Mouse (Mus musculus): ENCODE measurements around the gene Vav3.

Vav3 gene

GRCm38 (mm10) chr3:109499861-109500456, 159.5 kb downstream of the Vav3 start:
- in situ Hi-C loops (cut with MboI) = no loop called here

DNA sequence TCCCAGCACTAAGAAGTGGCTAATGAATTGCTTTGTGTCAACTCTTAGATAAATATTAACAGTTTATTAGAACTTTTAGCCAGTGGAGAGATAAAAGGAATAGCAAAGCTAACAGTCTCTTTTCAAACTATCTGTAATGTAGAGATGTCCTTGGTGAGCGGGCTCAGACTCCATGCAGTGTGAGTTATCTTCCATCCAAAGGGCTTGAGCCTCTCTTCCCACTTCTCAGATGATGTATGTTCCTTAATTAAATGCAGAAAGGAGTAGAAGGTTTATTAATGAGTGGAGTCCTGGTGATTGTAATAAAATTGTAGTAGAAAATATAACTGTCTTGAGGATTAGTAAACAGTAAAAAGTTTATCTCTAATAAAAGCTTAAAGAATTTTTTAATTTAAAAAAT, 169.3 kb downstream of the Vav3 start:
- in situ Hi-C loops (cut with MboI) = no loop called here

DNA sequence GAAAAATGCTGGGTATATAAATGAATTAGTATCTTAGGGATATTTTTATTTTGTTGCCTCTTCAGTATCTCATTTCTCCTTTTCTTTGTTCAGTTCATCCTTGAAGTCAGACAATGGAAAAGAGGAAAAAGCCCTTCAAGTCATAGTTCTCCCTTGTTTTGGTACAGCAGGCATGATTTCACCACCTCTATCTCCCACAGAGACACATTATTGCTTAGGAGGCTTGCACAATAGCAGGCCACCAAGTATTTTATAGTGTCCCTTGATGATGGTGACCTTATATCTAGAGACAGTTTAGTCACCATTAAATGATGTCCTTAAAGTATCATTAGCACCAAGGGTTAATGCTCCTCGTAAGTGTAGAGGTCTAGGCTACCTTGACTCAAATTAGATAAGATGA, 171.4 kb downstream of the Vav3 start:
- in situ Hi-C loops (cut with MboI) = no loop called here

GRCm38 (mm10) chr3:109515479-109515878, 175.0 kb downstream of the Vav3 start:
- in situ Hi-C loops (cut with MboI) = no loop called here

DNA sequence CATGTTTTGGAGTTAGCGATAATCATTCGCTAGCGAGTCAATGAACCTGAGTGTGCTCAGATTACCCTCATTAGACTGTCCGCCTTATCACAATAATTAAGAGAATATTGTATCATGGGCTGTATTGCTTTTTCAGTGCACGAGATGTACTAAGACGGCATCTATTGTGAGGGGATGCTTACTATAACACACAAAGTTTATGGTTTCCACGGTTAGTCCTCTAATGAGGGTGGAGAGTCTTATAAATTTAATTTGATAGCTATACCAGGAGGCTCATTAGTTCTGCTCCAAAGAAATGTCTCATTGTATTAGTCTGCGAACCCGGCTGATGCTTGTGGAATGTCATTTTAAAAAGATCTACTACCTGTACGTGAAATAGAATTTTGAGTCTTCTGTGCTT, 175.9 kb downstream of the Vav3 start:
- in situ Hi-C loops (cut with MboI) = no loop called here

GRCm38 (mm10) chr3:109522115-109522514, 181.7 kb downstream of the Vav3 start:
- in situ Hi-C loops (cut with MboI) = no loop called here

DNA sequence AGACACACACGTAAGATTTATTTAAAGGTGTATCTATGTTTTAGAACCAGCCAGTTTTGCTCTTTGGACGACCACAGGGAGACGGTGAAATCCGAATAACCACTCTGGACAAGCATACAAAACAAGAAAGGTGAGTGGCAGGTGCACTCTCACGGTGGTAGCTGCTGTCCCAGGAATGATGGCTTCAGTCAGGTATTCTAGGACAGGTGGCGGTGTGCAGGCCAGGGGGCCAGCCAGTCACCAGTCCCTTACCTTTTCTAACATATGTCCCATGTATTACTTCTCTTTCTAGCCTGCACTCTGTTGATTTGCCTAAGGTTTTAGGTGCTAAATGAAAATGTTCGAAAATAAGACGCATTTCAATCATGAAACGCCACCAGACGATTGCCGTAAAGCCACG, 185.4 kb downstream of the Vav3 start:
- in situ Hi-C loops (cut with MboI) = no loop called here

DNA sequence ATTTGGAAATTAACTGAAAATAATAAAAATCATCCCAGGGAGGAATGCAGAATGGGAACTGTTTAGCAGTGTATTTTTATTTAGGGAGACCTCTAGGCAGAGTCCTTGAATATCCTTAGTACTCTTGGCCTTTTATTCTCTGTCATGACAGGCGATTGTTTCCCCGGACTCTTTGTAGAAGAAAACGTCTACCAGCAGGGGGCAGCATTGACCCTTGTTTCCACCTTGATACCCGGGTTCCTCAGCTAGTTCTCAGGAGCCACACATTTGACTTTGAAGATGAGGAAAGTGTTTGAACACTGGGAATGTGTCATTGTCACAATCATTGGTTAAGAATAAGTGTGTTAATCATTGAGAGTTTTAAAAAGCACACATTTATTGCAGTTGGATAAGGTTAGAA, 185.8 kb downstream of the Vav3 start:
- in situ Hi-C loops (cut with MboI) = no loop called here

DNA sequence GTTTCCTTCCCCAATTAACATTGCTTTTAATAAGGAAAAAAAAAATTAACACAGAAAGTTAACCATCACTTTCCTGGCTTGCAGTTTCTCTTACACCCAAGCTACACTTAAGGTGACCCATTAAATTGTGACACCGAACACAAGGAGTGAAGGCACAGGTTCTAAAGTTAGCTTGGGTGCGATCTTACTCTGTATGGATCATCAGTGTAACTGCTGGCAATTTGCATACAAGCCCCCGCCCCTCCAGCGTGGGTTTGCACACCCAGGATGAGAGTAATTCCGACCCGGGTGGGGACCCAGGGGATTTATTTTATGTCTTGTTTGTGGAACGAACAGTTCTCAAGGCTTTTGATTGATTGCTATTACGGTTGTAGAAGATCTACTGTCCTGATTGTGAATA, 186.2 kb downstream of the Vav3 start:
- in situ Hi-C loops (cut with MboI) = no loop called here

DNA sequence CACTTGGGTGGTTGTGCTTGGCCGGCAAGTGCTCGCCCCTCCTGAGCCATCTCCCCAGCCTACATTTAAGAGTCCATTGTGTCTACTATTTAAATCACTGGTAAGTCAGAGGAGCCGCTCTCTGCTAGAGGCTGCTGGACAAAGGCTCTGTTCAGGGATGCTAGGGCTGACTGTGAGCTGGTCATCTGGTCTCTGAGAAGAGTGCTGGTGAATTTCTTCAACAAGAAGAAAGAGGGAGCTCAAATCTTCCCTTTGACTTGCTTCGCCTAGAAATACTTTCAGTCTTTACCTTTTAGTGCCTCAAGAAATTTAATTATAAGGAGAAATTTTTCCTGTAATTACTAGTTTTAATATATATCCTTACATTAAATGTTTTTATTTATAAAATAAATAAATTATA, 188.2 kb downstream of the Vav3 start:
- in situ Hi-C loops (cut with MboI) = no loop called here

DNA sequence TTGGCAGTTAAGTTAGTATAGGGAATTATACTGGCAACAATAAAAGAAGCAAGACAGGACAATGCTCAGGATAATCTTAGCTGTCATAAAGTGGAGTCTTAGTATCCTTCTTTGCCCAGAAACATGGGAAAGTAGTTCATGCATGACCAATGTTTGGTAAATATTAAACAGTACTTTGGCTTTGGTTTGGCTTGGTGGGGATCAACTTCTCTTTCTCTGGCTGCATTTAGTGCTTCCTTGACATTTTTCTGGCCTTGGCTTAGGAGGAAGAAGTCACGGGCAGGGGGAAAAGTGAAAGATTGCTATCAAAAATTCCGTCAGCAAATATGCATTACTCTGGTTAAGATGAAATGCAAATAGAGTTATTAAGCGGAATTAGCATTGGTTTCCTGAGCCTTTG, 197.2 kb downstream of the Vav3 start:
- in situ Hi-C loops (cut with MboI) = no loop called here

DNA sequence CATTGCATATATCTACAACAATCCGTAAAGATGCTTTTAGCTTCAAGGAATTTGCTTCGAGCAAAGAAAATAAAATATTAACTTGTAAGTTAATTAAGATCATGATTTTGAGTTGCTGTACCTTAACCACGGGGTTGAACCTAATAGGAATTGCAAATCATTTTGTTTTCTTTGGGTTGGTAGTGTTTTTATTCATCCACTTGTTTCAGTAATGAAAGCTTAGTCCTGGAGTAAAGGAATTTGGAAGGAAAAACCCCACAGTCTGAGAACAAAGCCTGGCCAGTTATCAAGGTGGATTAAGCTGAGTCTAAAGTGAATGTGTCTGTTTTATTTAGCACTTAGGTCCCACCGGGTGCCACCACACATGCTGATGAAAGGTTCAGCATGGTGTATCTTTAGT, 199.6 kb downstream of the Vav3 start:
- in situ Hi-C loops (cut with MboI) = no loop called here

DNA sequence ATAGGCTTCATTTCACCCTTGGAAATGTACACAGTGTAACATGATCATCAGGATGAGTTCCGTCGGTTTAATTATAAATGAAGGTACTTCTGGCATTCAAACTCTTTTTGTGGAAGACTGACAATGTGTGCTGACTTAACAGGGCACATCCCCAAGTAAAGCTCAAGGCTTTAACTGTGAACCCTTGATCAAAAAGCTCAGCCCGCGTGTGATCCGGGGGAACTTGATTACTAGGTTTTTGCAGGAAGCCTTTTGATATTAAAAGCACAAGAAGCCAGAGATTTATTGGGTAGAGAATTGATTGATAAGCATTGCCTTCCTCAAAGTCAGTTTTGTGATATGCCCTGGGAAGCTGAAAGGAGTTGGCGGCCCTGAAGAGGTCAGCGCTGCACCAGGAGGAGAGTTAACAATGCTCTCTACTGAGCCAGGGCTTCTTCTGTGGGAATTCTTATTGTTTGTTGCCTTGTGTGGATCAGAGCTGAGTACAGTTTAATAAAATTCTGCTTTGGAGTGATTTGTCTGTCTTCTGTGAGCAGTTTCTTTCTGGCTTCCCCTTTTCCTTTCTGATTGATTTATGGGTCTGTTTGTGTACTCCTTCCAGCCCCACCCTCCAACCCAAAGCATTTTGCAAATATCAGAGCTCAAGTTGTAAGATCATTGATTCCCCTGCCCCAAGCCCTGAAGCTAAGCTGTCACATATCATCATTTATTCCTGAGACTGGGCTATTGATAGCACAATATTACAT, 204.2 kb downstream of the Vav3 start:
- in situ Hi-C loops (cut with MboI) = no loop called here

DNA sequence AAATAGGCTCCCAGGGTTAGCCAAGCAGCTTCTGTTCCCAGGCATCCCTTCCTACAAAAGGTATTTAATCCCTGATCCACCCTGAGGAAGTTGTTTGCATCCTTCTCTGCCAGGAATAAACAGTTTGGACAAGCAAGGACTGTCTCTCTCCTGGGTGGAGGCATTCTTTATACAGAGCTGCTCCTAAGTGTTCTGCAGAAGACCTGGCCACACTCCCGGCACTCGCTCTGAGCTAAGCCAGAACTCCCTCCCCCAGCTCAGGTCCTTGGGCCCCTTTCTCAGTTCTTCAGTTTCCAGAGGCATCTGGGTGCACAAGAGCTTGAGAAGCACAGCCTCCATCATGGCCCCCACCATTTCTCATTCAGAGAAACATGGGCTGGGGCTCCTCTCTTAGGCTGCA, 216.9 kb downstream of the Vav3 start:
- in situ Hi-C loops (cut with MboI) = no loop called here

DNA sequence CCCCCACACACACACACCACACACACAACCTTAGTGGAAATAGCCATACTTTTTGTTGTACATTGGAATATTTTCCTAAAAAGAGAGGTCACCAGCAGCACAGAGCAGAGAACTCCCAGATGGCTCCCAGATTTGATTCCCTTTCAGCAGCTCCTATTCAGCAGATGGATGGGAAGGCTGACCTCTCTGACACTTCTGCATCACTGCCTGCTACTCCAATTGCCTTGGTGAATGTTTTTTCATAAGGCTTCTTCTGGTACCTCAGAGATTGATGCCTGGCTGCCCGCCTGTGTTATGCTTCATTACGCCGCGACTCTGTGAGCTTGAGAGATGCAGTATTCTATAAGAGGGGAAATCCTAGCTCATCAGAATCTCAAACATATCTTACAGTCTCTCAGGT, 220.8 kb downstream of the Vav3 start:
- in situ Hi-C loops (cut with MboI) = no loop called here

DNA sequence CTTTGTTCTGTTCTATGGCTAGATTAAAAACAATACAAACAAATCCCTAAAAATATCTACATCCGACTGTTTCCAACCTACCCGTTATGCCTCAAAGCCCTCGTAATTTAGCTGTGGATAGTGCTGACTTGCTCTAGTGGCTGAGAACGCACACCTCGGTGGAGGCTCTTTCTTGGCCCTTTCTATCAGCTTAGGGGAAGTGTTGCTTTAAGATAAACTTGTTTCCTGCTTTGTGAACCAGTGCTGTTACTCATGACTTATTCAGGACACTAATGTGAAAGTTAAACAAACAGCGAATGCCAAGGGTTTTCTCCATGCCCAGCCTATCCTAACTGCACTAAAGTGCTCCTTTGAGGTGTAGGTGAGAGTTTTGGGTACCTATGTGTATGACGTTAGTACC, 221.3 kb downstream of the Vav3 start:
- in situ Hi-C loops (cut with MboI) = no loop called here

DNA sequence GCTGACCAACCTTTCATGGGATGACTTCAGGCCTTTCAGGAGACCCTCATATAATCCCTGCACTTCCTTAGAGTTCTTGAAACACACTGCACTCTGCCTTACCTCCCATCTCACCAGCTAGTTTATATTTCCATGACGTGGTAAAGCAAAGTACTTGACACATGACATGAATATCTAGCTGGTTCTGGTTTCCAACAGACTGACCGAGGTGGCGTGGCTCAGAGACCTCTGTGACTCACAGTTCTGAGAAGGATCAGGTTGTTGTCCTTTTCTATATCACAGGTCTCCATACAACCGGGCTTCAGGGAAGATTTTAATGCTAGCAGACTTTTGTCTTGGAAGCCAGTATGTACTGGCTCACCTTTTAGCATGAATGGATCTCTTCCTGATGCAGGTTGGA, 221.8 kb downstream of the Vav3 start:
- in situ Hi-C loops (cut with MboI) = no loop called here

DNA sequence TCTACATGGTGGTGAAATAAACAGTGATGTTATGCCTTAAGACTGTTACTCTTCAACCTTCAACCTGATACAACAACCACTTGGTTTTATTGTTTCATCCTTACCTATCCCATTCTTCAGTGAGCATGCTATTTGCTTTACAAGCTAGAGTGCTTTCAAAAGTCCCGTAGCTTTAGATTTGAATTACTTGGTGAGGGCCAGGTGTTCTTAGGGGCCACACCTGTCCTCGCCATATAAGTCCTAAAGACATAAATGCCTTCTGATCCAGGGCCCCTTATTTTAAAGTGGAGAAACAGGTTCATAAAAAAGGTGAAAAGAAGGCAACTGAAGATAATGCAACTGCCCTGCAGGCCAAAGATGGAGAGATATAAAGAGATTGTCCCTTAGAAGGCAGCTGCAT, 224.0 kb downstream of the Vav3 start:
- in situ Hi-C loops (cut with MboI) = no loop called here

- in situ Hi-C loops (cut with MboI) = no loop called here
Observed at GRCm38 (mm10) chr3:109568542-109569265, 228.3 kb downstream of the Vav3 start.

GRCm38 (mm10) chr3:109571483-109571882, 231.0 kb downstream of the Vav3 start:
- in situ Hi-C loops (cut with MboI) = no loop called here

GRCm38 (mm10) chr3:109572871-109573270, 232.4 kb downstream of the Vav3 start:
- in situ Hi-C loops (cut with MboI) = no loop called here

- in situ Hi-C loops (cut with MboI) = no loop called here
Observed at GRCm38 (mm10) chr3:109573549-109574146, 233.2 kb downstream of the Vav3 start.

DNA sequence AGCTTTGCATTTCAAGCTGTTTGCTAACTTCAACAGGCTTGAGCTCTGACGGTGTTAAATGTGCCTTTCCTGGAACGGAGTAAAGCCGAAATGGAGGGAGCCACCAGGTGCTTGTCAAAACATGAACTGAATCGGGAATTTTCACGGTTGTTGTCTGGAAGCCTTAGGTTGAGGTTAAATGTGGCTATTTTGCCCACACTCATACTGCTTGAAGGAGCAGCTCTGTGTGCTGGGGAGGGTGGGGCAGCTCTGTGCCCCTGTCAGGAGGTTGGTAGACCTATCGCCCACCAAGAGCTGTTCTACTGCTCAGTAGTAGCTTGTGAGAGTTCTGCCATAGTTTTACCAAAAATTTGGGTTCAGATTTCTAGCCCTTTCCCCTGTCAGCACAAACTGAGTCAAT, 233.7 kb downstream of the Vav3 start:
- in situ Hi-C loops (cut with MboI) = no loop called here

All from mature B cell (primary cell).